Mouse (Mus musculus) left cerebral cortex, postnatal 25 days (tissue): ENCODE measurements around the gene Gabrr2. TPM values are rescaled to one million over a fixed set of nuclear protein-coding genes. Genes with fewer than 3 reads are reported as not detected.

ENCODE experiments used
- DNase-seq, 2 experiments: peaks; one replicate each; pipeline ENCODE4 v3.0.0; 2022; ENCODE audit warnings: low spot score in 2 of 2, mixed read lengths in 1 of 2
- intact Hi-C: fragments of 180-260 bp; cut with DNase I; formaldehyde crosslinking; loops from one replicate; pipeline ENCODE4 v1.15.1; 2025
- total RNA-seq, 2 experiments: library from RNA; stranded (reverse); gene quantifications; 2 replicates each; pipeline ENCODE4 v1.2.3; 2021

Gene Gabrr2
- total RNA-seq, 2 experiments from 2014 or later: 0.25 to 0.41 TPM

GRCm38 (mm10) chr4:33125409-33126084, 62.7 kb downstream of the Gabrr2 start:
- DNase-seq: peak; percentile 8 to 15
- intact Hi-C loops: no loop called here

GRCm38 (mm10) chr4:33132221-33132620, 69.4 kb downstream of the Gabrr2 start, which contains the start of gene Gabrr1:
Gene Gabrr1, plus strand, starts transcription at chr4:33132521.
- intact Hi-C loops: no loop called here
- DNase-seq: no peak

Other genes with a start within 250 kb of the Gabrr2 start
- gene Ankrd6, start 112.2 kb upstream of the Gabrr2 start, total RNA-seq: 10 to 100 TPM; 43.3 to 51.8 TPM
- 10 to 100 TPM; 84.7 to 88.3 TPM for gene Rragd, start 80.0 kb upstream of the Gabrr2 start, total RNA-seq
- gene Ube2j1, start 31.6 kb upstream of the Gabrr2 start, total RNA-seq: 100 to 1,000 TPM; 107 to 113 TPM
- gene Gabrr1, start 69.5 kb downstream of the Gabrr2 start, total RNA-seq: under 1 TPM; 0.14 to 0.25 TPM
- gene Pm20d2, start 126.7 kb downstream of the Gabrr2 start, total RNA-seq: 1 to 10 TPM; 5.8 to 6.3 TPM
- gene Srsf12, start 146.0 kb downstream of the Gabrr2 start, total RNA-seq: 10 to 100 TPM; 22.1 to 24.8 TPM
- gene Pnrc1, start 227.2 kb downstream of the Gabrr2 start, total RNA-seq: 100 to 1,000 TPM; 130 to 145 TPM
- gene Rngtt, start 247.3 kb downstream of the Gabrr2 start, total RNA-seq: 10 to 100 TPM; 23.2 to 27.1 TPM